Mouse (Mus musculus) intestine, embryonic 14.5 days (tissue): Measurements from ENCODE around the gene Vmn2r83. TPM values are rescaled to one million over a fixed set of nuclear protein-coding genes. Genes with fewer than 3 reads are reported as not detected.
A peak's percentile ranks its signal among the peaks of the same experiment; 100 is the strongest.

Source experiments
- ATAC-seq: fragments of 200-750 bp; cut with Nextera tagmentation; replicated peaks from 2 replicates; pipeline ENCODE4 v1.8.0; 2017; ENCODE audit warnings: low read depth, moderate number of reproducible peaks, moderate TSS enrichment, moderate library complexity; ENCODE audit not compliant: low FRiP score, low TSS enrichment
- DNase-seq: peaks from one replicate; pipeline ENCODE4 v3.0.0-alpha.2; 2018; ENCODE audit warnings: low spot score
- H3K27ac ChIP-seq: fragments of 300-500 bp; sonication (generic); 2 replicates; pipeline ENCODE4 v1.5.1; 2014; ENCODE audit warnings: low read depth, mild to moderate bottlenecking, control low read depth
- H3K27me3 ChIP-seq: fragments of 300-500 bp; sonication (generic); replicated peaks from 2 replicates; pipeline ENCODE4 v1.6.1; 2014; ENCODE audit warnings: low read length, control low read depth; ENCODE audit not compliant: control insufficient read depth, insufficient read depth
- H3K36me3 ChIP-seq: fragments of 300-500 bp; sonication (generic); 2 replicates; pipeline ENCODE4 v1.6.1; 2014; ENCODE audit warnings: low read length, control low read depth; ENCODE audit not compliant: control insufficient read depth, insufficient read depth
- H3K4me1 ChIP-seq: fragments of 300-500 bp; sonication (generic); replicated peaks from 2 replicates; pipeline ENCODE4 v1.6.1; 2014; ENCODE audit warnings: low read length, control low read depth, mixed read lengths; ENCODE audit not compliant: control insufficient read depth, insufficient read depth
- H3K4me2 ChIP-seq: fragments of 300-500 bp; sonication (generic); 2 replicates; pipeline ENCODE4 v1.6.1; 2014; ENCODE audit warnings: low read length
- H3K4me3 ChIP-seq: fragments of 300-500 bp; sonication (generic); 2 replicates; pipeline ENCODE4 v1.5.1; 2014; ENCODE audit warnings: low read depth, low read length, control low read depth, mixed read lengths
- H3K9ac ChIP-seq: fragments of 300-500 bp; sonication (generic); 2 replicates; pipeline ENCODE4 v1.6.1; 2014; ENCODE audit warnings: mild to moderate bottlenecking, low read length
- H3K9me3 ChIP-seq: fragments of 300-500 bp; sonication (generic); 2 replicates; pipeline ENCODE4 v1.6.1; 2016; ENCODE audit warnings: low read length, control low read depth; ENCODE audit not compliant: control insufficient read depth
- WGBS: fragments of 180-500 bp; shearing (Covaris S2); extraction: QIAGEN DNeasy Blood & Tissue Kit; methylation state at CpG from one replicate; pipeline ENCODE4 v1.1.7; 2014; 5-methylcytosine and 5-hydroxymethylcytosine counted together
- microRNA-seq: library from miRNA; unstranded; fragments of <30 nt; microRNA quantifications from one replicate; pipeline ENCODE4, GENCODE M21; 2016
- polyA plus RNA-seq: library from polyadenylated mRNA; unstranded; fragments of >200 nt; fragmentation: Nextera tagmentation; extraction: Ambion mirVana; gene quantifications from 2 replicates; pipeline ENCODE4 v1.2.1, GENCODE M21; 2014

The Vmn2r83 gene
- polyA plus RNA-seq, 1 experiment from 2014 or later, result not detected

DNA sequence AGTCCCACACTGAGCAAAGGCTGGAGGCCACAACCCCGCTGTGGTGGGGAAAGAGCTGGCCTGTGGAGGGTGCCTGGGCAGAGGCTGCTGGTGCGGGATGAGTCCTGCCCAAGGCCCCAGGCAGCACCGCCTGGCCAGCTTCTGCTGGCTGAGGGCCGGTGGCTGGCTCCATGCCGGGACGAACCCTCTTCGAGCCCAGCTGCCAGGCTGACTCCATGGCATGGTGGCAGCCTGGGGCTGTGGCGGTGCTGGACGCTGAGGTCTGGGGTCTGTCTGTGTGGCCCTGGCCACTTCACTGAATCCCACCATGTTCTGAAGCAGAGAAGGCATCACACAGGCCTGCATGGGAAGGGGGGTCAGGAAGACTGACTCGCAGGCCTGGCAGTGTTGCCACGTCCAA, 72.2 kb downstream of the Vmn2r83 start:
- ATAC-seq (no peak), DNase-seq (peak; percentile 41)
- Histone ChIP-seq H3K27me3 (no peaks in the 10 kb centered on the region), H3K9me3 (no peaks in the 10 kb centered on the region), H3K4me3 (no peak overlapping the region), H3K36me3 (peaks cover 80% of the 10 kb centered on the region), H3K4me2 (no peak overlapping the region), H3K9ac (no peak overlapping the region), H3K27ac (no peak overlapping the region), H3K4me1 (no peaks in the 10 kb centered on the region)
- 95% methylated on average over 11 of the region's 11 CpGs for WGBS

GRCm38 (mm10) chr10:79541522-79541921, 73.0 kb downstream of the Vmn2r83 start:
- no peak overlapping the region for H3K27ac ChIP-seq
- no peaks in the 10 kb centered on the region for H3K27me3 ChIP-seq
- no peak for ATAC-seq
- peaks cover 88% of the 10 kb centered on the region for H3K36me3 ChIP-seq
- H3K9me3 ChIP-seq, result no peaks in the 10 kb centered on the region
- H3K4me3 ChIP-seq, result no peak overlapping the region
- 91% methylated on average over 15 of the region's 15 CpGs for WGBS
- no peak overlapping the region for H3K9ac ChIP-seq
- DNase-seq, result no peak
- no peak overlapping the region for H3K4me2 ChIP-seq
- no peaks in the 10 kb centered on the region for H3K4me1 ChIP-seq

DNA sequence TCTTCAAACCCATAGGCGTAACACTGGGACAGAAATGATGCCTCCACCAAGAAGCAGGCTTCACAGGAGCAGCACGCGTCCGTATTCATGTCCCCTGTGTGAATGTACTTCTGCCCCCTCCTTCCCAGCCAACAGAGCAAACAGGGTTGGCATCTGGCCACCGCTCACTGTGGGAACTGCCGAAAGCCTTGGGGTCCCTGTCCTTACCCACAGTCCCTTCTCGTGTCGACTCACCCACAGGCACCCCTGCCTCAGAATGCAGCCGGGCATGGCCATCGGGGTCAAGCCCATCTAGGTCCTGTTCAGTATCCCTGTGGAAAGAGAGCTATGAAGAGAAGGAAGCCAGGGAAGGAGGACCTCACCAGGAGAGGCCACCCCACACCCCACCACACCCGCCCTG, 73.6 kb downstream of the Vmn2r83 start:
- Histone ChIP-seq H3K4me2 (no peak overlapping the region), H3K4me3 (no peak overlapping the region), H3K4me1 (no peaks in the 10 kb centered on the region), H3K9ac (no peak overlapping the region), H3K27me3 (no peaks in the 10 kb centered on the region), H3K9me3 (no peaks in the 10 kb centered on the region), H3K27ac (no peak overlapping the region), H3K36me3 (peaks cover 95% of the 10 kb centered on the region)
- 94% methylated on average over 11 of the region's 11 CpGs for WGBS
- DNase-seq (peak; percentile 45), ATAC-seq (no peak)

Small RNA genes within 50 kb of the gene (microRNA-seq; reads per million reads assigned to microRNA genes)
- 0.85 reads per million, percentile 4 among the genes with 10 or more reads in this experiment for gene Mir6909

Other genes with a start within 250 kb of the Vmn2r83 start
- gene Vmn2r81, start 221.0 kb upstream of the Vmn2r83 start, polyA plus RNA-seq, result not detected in 2 replicates
- not detected in 2 replicates for gene Vmn2r82, start 112.2 kb upstream of the Vmn2r83 start, polyA plus RNA-seq
- 91.9 and 92.2 TPM in 2 replicates for gene Plpp2, start 65.1 kb downstream of the Vmn2r83 start, polyA plus RNA-seq
- gene Mier2, start 86.5 kb downstream of the Vmn2r83 start, polyA plus RNA-seq, result 47.9 and 48.0 TPM in 2 replicates
- gene Theg, start 118.6 kb downstream of the Vmn2r83 start, polyA plus RNA-seq, result not detected in 2 replicates
- 0.19 TPM in 1 of 2 replicates, not detected in the other for gene C2cd4c, start 145.3 kb downstream of the Vmn2r83 start, polyA plus RNA-seq
- gene Shc2, start 169.2 kb downstream of the Vmn2r83 start, polyA plus RNA-seq, result 8.1 and 8.4 TPM in 2 replicates
- gene Odf3l2, start 177.0 kb downstream of the Vmn2r83 start, polyA plus RNA-seq, result not detected in 2 replicates
- 32.5 and 34.7 TPM in 2 replicates for gene Madcam1, start 195.8 kb downstream of the Vmn2r83 start, polyA plus RNA-seq
- gene Tpgs1, start 200.6 kb downstream of the Vmn2r83 start, polyA plus RNA-seq, result 80.1 and 81.2 TPM in 2 replicates
- gene Cdc34, start 213.5 kb downstream of the Vmn2r83 start, polyA plus RNA-seq, result 129 and 145 TPM in 2 replicates
- gene Gzmm, start 220.3 kb downstream of the Vmn2r83 start, polyA plus RNA-seq, result 0.78 and 1.2 TPM in 2 replicates
- gene Bsg, start 235.8 kb downstream of the Vmn2r83 start, polyA plus RNA-seq, result 895 and 900 TPM in 2 replicates
- gene Hcn2, start 247.9 kb downstream of the Vmn2r83 start, polyA plus RNA-seq, result 0.09 and 0.12 TPM in 2 replicates